Mouse (Mus musculus) lung, postnatal 0 days (tissue): ENCODE measurements around the gene Birc2.

Experiments used
- CTCF ChIP-seq: IDR thresholded peaks from 2 replicates; pipeline ENCODE4 v1.5.1; 2016; ENCODE audit warnings: antibody characterized with exemption, mild to moderate bottlenecking
- EP300 ChIP-seq: IDR thresholded peaks from 2 replicates; pipeline ENCODE4 v1.6.1; 2016; ENCODE audit warnings: antibody characterized with exemption, mild to moderate bottlenecking, control low read depth

DNA sequence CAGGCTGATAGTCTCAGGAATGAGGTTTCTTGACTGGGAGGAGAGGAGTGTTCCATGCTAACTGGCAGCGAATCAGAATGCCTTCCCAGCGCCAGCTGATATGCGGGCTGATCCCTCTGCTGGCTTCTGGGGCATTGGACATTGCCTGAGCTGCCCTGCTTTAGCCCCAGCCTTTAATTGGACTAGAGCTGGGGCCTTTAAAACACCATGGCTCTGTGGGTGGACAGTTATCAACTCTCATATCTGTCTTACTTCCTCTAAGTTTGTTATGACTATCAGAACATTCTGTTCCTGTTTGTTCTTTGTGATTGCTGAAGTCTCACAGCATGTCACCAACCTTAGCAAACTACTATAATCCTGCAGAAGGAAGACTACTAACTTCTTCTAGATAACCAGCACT is 31.1 kb upstream of the Birc2 start:
- TF ChIP-seq CTCF (no peak), EP300 (peak; percentile 92)
